Mouse (Mus musculus) pancreas, adult 10 weeks (tissue): ENCODE measurements around the gene Ick. TPM values are rescaled to one million over a fixed set of nuclear protein-coding genes. Genes with fewer than 3 reads are reported as not detected.

Experiments used
- polyA plus RNA-seq: library from polyadenylated mRNA; stranded (reverse); fragments of 350-450 nt; fragmentation: Illumina TruSeq; extraction: RNeasy Lipid Tissue Mini Kit (QIAGEN cat#74804); gene quantifications from one replicate; pipeline ENCODE4 v1.2.3, GENCODE M21; 2015; ENCODE audit warnings: low read depth, low replicate concordance; ENCODE audit not compliant: insufficient read depth

The Ick gene
- polyA plus RNA-seq = 4.0 TPM

DNA sequence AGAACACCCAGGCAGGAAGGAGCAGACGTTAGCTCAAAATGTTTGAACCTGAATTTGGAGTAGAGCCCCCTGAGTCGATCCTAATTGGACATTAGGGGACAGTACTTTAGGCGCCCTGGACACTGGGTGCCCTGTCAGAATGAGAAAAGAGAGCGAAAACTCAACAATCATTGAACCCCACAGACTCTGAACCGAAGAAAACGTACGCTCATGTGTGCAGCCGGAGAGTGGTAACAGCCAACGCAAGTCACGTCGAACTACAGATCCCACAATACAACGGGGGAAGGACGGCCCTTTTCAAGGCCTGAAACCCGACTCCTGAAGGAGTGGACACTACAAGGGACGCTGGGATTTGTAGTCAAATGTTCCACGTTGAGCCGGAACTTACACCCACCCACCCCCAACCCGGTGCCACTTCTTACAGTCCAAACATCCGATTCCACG is at the start of gene Ick, which contains the start of gene Fbxo9:
Gene Ick, plus strand, starts transcription at position 397 of the 444 bp plus-strand sequence.
Gene Fbxo9, minus strand, starts transcription at position 270 of the 444 bp plus-strand sequence.

DNA sequence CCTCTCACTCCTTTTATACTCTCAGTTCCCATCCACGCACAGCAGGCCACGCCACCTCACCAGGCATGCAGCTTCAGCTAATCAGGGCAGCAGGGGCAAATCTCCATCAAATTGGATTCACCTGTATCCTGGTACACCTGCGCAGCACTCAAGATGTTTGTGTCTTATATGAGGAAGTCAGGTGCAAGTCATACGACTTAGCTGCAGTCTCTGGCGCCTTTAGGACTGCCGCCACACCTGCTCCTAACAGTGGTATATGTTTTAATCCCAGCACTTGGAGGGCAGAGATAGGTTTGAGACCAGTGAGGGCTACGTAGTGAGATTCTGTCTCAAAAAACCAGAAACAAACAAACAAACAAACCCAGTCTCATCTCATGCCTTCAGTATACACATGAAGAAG is 73.5 kb downstream of the Ick start, which contains the start of gene Gsta4:
Gene Gsta4, plus strand, starts transcription at position 301 of the 400 bp plus-strand sequence.

Other genes starting within 250 kb of the Ick start
- gene Elovl5, start 191.8 kb upstream of the Ick start, polyA plus RNA-seq = 23.5 TPM
- gene Gcm1, start 57.3 kb upstream of the Ick start, polyA plus RNA-seq = not detected
- 32.2 TPM for gene Fbxo9, start 127 bp upstream of the Ick start, polyA plus RNA-seq
- gene Gsta4, start 73.6 kb downstream of the Ick start, polyA plus RNA-seq = 5.2 TPM
- not detected for gene Gsta1, start 121.5 kb downstream of the Ick start, polyA plus RNA-seq
- gene Gm3776, start 147.9 kb downstream of the Ick start, polyA plus RNA-seq = not detected
- not detected for gene Gm10639, start 180.7 kb downstream of the Ick start, polyA plus RNA-seq
- not detected for gene Omt2a, start 205.6 kb downstream of the Ick start, polyA plus RNA-seq
- gene Omt2b, start 218.4 kb downstream of the Ick start, polyA plus RNA-seq = not detected
- not detected for gene Gsta2, start 246.6 kb downstream of the Ick start, polyA plus RNA-seq